Mouse (Mus musculus) neural tube, embryonic 14.5 days (tissue): ENCODE measurements at regions not wholly inside any gene's neighbourhood (a gene's known extent, or its start where the extent isn't known, plus 50 kb on each side); places are given as distances from the start of the nearest gene placed in this dataset.

ENCODE experiments used
- ATAC-seq: fragments of 200-750 bp; cut with Nextera tagmentation; 2 replicates; pipeline ENCODE4 v1.8.0; 2017; ENCODE audit warnings: low read depth, mild to moderate bottlenecking, moderate TSS enrichment, moderate library complexity
- H3K27ac ChIP-seq: fragments of 300-500 bp; sonication (generic); 2 replicates; pipeline ENCODE4 v1.5.1; 2014; ENCODE audit warnings: low read depth, mild to moderate bottlenecking, control low read depth, low read length, moderate library complexity, mixed read lengths
- H3K27me3 ChIP-seq: fragments of 300-500 bp; sonication (generic); 2 replicates; pipeline ENCODE4 v1.6.1; 2014; ENCODE audit warnings: low read length; ENCODE audit not compliant: control insufficient read depth, insufficient read depth
- H3K36me3 ChIP-seq: fragments of 300-500 bp; sonication (generic); 2 replicates; pipeline ENCODE4 v1.6.1; 2014; ENCODE audit warnings: low read length, mixed read lengths; ENCODE audit not compliant: control insufficient read depth, insufficient read depth
- H3K4me1 ChIP-seq: fragments of 300-500 bp; sonication (generic); 2 replicates; pipeline ENCODE4 v1.6.1; 2014; ENCODE audit warnings: low read length; ENCODE audit not compliant: control insufficient read depth, insufficient read depth
- H3K4me2 ChIP-seq: fragments of 300-500 bp; sonication (generic); 2 replicates; pipeline ENCODE4 v1.6.1; 2014; ENCODE audit warnings: mild to moderate bottlenecking, low read depth, low read length, control low read depth
- H3K4me3 ChIP-seq: fragments of 300-500 bp; sonication (generic); 2 replicates; pipeline ENCODE4 v1.5.1; 2014; ENCODE audit warnings: low read depth, low read length, control low read depth, mixed read lengths
- H3K9ac ChIP-seq: fragments of 300-500 bp; sonication (generic); replicated peaks from 2 replicates; pipeline ENCODE4 v1.6.1; 2014; ENCODE audit warnings: low read depth, mild to moderate bottlenecking, control low read depth, low read length, mixed read lengths
- H3K9me3 ChIP-seq: fragments of 300-500 bp; sonication (generic); 2 replicates; pipeline ENCODE4 v1.6.1; 2016; ENCODE audit warnings: low read length; ENCODE audit not compliant: control insufficient read depth
- WGBS: fragments of 180-500 bp; shearing (Covaris S2); extraction: QIAGEN DNeasy Blood & Tissue Kit; methylation state at CpG from one replicate; pipeline ENCODE4 v1.1.7; 2014; 5-methylcytosine and 5-hydroxymethylcytosine counted together

DNA sequence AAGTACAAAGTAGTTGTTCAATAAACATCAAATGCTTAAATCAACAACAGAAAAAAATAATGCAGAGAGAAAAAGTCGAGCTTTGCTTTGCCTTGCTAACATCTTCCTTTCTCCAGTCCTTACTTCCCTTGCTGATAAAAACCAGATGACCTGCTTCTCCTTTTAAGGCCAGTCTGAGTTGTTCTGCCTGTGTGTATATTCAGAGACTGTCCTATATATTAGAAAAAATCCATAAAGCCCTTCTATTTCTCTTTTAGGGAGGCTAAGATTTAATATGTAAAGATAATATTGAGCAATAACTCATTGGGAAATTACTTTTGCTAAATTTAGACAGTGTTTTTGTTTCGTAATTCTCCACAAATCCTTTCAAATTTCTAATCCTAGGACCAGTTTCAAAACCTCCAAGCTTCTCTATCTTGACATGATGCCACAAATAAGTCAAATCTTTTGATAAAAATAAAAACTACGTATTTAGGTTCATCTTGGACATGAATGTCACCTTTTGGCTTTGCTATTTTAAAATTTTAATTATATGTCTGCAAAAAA is 361.0 kb upstream of the Kif18a start:
- H3K36me3 ChIP-seq: no peaks in the 10 kb centered on the region
- no peak overlapping the region for H3K9ac ChIP-seq
- H3K4me1 ChIP-seq: no peaks in the 10 kb centered on the region
- H3K27me3 ChIP-seq: no peaks in the 10 kb centered on the region
- no peaks in the 10 kb centered on the region for H3K9me3 ChIP-seq
- no peak overlapping the region for H3K27ac ChIP-seq
- no peak for ATAC-seq
- WGBS: 85% methylated on average over 3 of the region's 3 CpGs
- H3K4me3 ChIP-seq: no peak overlapping the region
- no peak overlapping the region for H3K4me2 ChIP-seq

DNA sequence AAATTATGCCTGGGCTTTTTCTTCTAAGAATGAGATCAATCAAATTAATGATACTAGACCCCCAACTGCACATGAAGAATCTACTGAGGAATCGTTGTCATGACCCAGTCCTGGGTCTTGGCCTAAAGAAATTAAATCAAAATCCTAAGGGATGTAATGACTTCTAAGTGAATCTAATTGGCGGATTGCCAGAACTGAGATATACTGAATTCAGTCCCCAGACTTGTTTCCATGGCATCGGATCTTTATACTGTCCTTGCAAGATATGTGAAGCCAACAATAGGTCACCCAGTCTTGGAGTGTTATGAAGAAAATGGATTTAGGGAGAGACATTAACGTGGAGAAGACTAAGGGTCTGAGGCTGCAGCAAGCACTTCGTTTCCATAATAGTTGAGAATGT is 360.4 kb upstream of the Kif18a start:
- H3K9ac ChIP-seq: no peak overlapping the region
- H3K4me3 ChIP-seq: no peak overlapping the region
- 55% methylated on average over 5 of the region's 5 CpGs for WGBS
- no peaks in the 10 kb centered on the region for H3K9me3 ChIP-seq
- ATAC-seq: peak; percentile 21; the same call in 1 of the 2 replicates
- no peaks in the 10 kb centered on the region for H3K4me1 ChIP-seq
- H3K4me2 ChIP-seq: no peak overlapping the region
- H3K27ac ChIP-seq: no peak overlapping the region
- H3K36me3 ChIP-seq: no peaks in the 10 kb centered on the region
- H3K27me3 ChIP-seq: no peaks in the 10 kb centered on the region

DNA sequence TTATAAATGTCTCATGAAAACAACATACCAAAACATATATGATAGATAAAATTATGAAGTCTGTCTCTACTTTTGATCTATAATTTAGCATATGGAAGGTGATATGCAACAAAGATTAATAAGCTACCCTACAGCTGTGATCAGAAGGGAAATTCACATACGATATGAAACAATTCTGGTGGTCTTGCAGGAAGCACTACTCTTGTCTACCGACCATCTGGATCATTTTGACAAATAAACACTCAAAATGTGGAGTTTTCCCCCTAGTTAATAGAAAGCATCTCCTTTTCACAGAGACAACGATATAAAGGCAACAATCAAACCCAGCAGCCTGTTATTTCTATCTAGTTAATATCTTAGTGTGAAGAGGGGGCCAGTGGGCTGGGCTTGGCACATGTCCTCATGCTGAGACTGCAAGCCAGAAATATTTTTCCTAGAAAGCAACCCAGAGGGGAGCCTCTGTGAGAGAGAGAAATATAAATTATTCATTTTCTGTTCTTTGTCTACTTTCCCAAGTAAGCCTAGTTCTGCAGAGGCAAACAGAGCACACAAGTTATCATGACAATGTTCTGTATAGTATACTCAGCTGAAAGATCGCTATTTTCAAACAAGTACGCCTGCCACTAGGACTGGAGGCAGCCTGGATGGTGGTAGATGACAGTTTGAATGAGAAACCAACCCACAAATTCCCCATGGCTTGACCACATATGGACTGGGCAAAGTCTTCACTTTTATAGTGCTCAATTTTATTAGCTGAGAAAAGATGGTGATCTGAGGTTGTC is 344.4 kb upstream of the Kif18a start:
- no peak overlapping the region for H3K4me3 ChIP-seq
- H3K27me3 ChIP-seq: no peaks in the 10 kb centered on the region
- no peak overlapping the region for H3K27ac ChIP-seq
- H3K9me3 ChIP-seq: no peaks in the 10 kb centered on the region
- no peaks in the 10 kb centered on the region for H3K4me1 ChIP-seq
- H3K36me3 ChIP-seq: no peaks in the 10 kb centered on the region
- WGBS: 60% methylated on average over 5 of the region's 5 CpGs
- no peak overlapping the region for H3K4me2 ChIP-seq
- peak; percentile 61; the same call in 1 of the 2 replicates for ATAC-seq
- H3K9ac ChIP-seq: no peak overlapping the region

DNA sequence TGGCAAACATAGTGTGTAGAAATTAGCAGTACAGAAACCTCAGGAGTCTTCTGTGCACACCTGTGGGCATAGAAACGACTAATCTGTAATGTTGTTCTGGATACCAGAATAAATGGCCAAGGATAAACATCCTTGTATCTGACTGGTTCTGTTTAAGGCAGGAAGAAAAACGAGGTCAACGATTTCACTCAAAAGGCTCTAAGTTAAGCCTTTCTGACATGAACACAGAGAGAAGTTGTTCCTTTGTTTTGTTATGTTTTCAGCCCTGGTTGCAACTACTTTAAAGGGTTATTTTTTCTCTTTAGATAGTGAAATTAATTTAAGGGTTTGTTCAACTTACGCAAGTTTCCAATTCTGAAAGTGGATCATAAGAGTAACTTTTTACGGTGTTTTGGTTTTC is 299.6 kb upstream of the Kif18a start:
- no peak overlapping the region for H3K4me3 ChIP-seq
- WGBS: 91% methylated on average over 5 of the region's 5 CpGs
- no peaks in the 10 kb centered on the region for H3K9me3 ChIP-seq
- H3K9ac ChIP-seq: no peak overlapping the region
- no peak overlapping the region for H3K4me2 ChIP-seq
- no peak overlapping the region for H3K27ac ChIP-seq
- no peaks in the 10 kb centered on the region for H3K27me3 ChIP-seq
- H3K4me1 ChIP-seq: no peaks in the 10 kb centered on the region
- no peaks in the 10 kb centered on the region for H3K36me3 ChIP-seq
- ATAC-seq: no peak

DNA sequence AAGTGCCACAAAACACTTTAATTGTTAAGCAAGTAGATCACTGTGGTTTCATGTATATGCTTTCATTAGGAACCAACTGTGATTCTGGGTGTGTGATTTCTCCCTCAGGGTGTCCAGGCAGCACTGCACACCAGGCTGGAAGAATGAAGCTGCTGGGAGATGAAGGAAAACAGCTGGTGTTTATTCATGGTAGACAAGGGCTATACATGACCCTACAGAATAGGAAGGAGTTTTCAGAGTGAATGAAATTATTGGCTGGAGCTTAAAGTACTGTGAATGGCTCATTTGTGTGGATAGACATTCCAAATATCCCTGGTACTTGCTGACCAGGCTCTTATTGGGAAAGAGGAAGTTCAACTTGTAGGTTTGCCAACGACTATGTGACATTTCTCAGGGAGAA is 264.3 kb upstream of the Kif18a start:
- no peaks in the 10 kb centered on the region for H3K27me3 ChIP-seq
- H3K4me2 ChIP-seq: no peak overlapping the region
- H3K36me3 ChIP-seq: no peaks in the 10 kb centered on the region
- H3K9me3 ChIP-seq: no peaks in the 10 kb centered on the region
- H3K27ac ChIP-seq: no peak overlapping the region
- H3K4me3 ChIP-seq: no peak overlapping the region
- H3K9ac ChIP-seq: no peak overlapping the region
- 63% methylated on average over 1 of the region's 1 CpGs for WGBS
- no peak for ATAC-seq
- no peaks in the 10 kb centered on the region for H3K4me1 ChIP-seq

DNA sequence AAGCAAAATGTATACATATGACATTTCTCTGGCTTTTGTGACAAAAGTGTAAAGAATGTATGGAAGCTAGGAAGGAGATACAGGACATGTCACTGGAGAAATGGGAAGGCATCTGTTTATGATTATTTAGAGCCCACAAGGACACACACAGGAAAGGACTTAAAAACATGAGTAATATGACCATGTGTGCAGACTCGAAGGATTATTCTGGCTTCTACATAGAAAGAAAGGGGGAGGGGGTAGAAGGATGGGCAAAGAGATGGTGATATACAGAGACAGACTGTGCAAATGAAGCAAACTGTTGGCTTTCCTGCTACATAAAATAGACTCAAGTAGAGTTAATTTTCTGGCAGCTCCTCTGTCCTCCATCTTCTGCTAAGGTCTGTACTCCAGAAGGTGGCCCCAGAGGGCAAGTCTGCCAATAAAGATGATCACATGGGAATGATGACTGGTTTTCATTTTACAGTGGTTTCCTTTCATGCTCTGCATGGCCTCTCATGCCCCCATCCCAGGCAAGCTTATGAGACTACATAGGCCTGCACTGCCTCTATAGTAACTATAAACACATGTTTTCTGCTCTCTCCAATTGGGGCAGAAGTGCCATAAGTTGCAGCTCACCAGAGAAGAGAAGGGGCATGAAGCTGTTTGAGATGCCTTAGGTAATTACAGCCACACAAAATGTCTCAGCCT is 263.4 kb upstream of the Kif18a start:
- no peak overlapping the region for H3K4me2 ChIP-seq
- no peaks in the 10 kb centered on the region for H3K4me1 ChIP-seq
- no peaks in the 10 kb centered on the region for H3K27me3 ChIP-seq
- H3K4me3 ChIP-seq: no peak overlapping the region
- 95% methylated on average over 1 of the region's 1 CpGs for WGBS
- H3K27ac ChIP-seq: no peak overlapping the region
- no peak for ATAC-seq
- H3K9me3 ChIP-seq: no peaks in the 10 kb centered on the region
- H3K9ac ChIP-seq: no peak overlapping the region
- H3K36me3 ChIP-seq: no peaks in the 10 kb centered on the region

DNA sequence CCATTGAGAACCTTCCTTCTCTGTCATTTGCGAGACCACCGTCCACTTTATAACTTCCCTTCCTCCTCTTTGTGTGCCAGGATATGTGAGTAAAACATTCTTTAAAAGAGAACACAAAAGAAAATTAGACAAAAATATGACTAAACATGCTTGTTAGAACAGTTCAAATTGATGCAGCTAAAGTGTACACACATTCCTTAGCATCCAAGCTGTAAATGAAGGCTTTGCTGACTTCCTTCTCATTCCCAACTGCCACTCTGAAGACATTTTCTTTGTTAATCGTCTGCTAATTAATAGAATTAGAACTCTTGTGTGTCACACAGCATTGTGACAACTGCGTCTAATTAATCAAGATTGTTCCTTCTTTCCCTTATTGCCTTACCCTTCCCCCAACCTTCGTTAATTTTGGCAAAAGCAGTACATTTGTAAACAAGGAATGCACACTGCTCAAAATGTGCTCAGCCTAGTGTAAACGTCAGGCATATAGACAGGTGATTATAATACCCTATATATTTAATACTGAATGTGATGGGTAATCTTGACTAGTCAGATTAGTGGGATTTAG is 242.3 kb upstream of the Kif18a start:
- Histone ChIP-seq H3K9ac (no peak overlapping the region), H3K27ac (no peak overlapping the region), H3K36me3 (no peaks in the 10 kb centered on the region), H3K27me3 (no peaks in the 10 kb centered on the region), H3K4me3 (no peak overlapping the region), H3K4me1 (no peaks in the 10 kb centered on the region), H3K9me3 (no peaks in the 10 kb centered on the region), H3K4me2 (no peak overlapping the region)
- ATAC-seq: no peak
- 75% methylated on average over 6 of the region's 6 CpGs for WGBS
